Mouse (Mus musculus) thymus, postnatal 4 days (tissue): ENCODE data around the gene Nfib.

ENCODE experiments used
- DNase-seq: peaks from one replicate; pipeline ENCODE4 v3.0.0; 2021

Nfib gene

DNA sequence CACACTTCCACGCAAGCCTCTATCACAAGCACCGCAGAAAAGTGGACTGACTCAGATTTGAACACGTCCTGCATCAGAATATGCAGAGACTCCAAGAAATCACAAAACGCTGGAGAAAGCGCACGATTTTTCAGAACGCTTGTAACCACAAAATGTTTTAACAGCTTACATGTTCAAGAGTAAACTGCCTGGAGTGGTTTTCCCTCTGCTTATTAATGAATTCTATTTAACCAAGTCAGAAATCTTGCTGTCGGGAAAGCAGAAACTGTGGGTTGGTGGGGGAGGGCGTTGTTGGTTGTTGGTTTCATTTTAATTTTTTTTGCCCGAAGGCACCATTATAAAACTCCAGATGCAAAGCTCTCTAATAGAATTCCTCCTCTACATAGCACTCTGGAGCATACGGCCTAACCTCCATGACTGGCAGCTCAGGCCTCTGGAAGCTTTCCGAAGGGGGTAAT, 82.4 kb downstream of the Nfib start:
- no peak for DNase-seq

DNA sequence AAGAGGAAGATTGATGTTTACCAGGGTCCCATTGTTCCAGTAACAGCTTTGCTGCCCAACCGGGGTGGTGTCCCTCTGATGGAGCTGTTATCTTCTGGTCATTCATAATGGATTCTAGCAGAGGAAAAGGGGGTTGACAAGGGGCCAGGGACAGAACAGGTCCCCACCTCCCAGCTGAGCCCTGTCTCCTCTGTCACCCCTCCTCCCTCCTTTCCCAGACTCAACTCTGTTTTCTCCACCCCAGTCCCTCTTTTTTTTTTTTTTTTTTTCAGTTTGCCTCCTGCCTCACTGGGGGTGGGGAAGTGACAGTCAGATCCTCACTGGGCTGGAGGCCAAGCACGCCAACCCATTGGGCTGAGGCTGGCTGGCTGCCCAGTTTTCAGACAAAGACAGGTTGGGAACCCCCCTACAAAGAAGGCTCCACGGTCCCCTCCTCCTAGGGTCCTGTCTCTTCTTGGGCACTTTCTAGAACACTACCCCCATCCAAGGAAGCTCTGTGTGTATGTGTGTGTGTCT, 83.2 kb downstream of the Nfib start:
- no peak for DNase-seq

DNA sequence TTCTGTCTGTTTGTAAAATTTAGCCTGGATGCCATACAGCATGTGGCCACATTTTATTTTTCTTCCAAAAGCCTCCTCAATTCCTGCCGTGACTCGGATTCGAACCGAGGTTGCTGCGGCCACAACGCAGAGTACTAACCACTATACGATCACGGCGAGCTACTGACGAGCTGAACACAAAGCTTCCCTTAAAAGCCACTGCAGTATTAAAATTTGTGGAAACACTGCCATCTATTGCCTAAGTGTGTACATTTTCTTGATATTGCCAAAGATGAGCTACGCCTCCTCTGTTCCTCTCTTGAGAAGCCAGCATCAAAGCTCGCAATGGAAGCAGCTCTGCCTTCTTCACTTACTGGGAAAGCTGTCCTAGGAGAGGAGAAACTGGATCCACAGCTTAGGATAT, 86.0 kb downstream of the Nfib start:
- DNase-seq = no peak

DNA sequence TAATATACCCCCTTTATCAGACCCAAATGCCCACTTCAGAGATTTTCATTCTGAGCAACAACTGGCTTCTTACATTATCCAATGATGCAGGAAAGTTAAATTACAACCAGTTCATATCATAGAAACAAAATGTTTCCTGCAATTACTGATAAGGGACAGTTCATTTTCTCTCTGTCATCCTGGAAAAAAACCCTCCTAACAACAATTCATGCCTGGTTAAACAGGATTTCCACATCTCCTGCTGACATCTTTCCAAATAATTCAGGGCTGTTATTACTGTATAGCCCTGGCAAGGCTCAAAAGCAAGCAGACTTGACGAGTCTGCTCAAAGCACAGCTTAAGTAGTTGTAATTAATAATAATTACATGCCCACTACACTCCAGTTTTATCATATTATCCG, 86.5 kb downstream of the Nfib start:
- no peak for DNase-seq

DNA sequence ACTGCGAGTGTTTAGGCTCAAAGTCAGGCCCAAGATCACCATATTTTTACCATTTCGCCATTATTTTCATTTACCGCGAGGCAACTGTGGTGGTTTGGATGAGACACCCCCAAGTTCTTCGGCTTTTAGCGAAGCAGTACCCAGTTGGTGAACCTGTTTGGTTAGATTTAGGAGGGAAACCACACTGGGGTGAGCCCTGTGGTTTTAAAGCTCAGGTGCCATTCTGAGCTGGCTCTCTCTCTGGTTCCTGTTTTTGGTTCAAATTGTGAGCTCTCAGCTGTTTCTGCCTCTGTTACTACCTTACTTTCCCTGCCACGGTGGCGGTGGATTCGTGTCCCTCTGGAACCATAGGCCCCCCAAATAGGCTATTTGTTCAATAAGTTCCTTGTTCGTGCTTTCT, 88.3 kb downstream of the Nfib start:
- DNase-seq = no peak

DNA sequence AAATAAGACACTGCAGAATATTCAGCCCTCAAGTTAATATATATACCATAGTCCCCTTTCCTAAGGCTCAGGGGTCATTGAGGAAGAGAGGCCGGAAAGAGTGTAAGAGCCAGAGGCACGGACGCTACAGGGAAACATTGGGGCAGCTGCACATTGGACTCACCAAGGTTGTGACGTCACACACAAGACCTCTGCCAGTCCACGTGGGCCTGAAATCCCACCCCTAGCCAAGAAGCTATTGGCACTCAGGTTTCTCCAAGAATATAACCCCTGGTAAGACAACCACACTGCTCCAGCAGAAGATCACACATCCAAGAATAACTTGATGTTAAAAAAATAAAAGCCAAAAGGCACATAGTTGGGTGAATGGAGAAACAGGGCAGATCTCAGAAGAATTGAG, 89.8 kb downstream of the Nfib start:
- DNase-seq = no peak

DNA sequence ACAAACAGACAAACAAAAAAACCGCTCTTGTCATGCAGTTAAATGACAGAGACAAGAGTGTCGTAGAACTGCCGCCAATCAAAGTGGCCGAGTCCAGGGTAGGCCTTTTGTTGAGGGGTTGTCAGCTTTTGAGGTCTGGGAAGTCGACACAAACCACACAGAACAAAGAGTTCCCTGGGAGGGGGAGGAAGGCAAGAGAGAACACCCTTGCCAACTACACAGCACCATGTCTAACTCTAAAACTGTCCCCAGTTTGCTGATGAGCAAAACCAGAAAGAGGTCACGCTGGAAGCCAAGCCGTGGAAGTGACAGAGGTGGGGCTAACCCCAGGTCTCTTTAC, 91.1 kb downstream of the Nfib start:
- DNase-seq = no peak

DNA sequence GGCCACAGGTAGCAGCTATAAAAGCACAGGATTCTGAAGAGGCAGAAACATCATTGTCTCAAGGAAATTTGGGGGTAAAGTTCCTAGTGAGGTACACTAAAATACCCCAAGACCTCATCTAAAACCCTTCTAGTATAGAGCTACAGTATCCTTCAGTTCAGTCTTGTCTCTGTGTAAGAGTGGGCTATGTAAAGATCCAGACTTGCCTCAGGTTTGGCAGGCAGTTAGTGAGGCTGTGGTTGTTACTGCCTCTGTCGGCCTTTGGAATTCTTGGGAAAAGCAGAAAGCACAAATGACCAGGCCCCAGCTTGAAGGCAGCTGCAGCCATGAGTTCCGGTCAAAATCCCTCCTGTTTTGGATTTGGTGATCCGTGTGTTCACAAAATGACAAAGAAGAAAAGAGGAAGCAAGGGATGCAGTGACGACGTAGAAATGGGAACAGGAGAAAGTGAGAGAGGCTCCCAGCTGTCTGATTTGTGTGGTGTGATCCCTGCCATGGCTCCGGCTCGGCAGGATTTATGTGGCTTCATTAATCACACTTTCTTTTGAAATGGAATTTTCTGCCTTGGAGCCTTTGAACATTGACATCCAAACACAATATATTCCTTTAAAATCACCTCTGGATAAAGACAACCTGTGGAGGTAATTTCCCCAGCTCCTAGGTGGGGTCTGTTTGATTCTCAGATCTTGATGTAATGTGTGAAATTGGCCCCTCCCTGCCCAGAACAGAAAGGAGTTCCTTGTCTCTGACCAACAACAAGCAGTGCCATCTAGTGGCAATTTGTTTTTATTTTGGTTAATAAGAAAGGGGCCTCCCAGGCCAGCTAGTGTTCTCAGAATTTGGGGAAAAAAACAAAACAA, 91.7 kb downstream of the Nfib start:
- no peak for DNase-seq

DNA sequence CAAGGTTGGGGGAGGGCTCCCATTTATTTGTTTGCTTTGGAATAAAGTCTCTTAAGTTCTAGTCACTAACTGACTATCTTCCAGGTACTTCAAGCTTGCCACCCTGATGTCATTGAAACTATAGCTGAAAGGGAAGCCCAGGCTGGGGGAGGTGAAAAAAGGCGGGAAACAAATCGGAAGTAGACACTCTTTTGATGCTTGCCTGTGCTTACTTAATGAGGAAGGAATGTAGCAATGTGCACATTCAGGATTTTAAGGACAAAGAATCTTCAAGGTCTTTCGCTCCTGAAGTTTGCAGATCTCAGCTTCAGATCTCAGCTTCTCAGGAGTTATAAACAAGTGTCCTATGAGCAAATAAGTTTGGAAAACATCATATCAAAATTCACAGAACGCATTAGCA, 95.9 kb downstream of the Nfib start:
- no peak for DNase-seq

DNA sequence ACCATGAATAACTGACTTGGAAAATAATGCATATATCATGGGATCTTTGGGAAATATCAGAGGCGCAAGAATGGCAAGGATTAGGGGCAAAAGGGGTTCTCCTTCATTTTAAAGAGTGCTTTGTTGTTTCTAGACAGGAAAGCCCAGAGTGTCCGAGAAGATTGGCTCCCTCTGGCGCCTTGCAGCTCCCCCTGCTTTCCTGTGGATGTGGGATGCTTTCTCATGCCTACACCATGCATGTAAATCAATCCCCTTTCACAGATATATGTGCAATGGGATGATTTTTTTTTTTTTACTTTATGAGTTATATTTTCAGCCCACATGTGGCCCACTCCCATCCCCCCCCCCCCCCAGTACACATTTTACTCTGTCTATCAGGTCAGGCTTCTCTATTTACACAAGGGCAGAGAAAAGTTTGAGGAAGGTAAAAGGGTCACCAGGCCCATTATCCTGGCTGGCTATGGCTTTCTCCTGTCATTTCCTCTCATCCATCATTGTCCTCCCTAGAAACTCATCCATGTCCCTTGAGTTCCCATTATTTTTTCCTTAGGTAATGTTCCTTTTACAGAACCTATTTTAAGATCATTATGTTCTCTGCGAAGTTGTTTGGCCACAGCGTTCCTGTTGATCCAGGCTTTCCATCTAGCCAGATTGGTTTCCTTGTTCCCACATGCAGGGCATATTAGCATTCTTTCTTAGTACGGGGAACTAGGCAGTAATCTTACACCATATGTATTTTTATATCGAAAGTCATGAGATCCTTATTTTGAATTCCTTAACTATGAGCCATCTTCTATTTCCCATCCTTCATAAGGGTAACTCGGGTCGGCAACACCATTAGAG, 96.6 kb downstream of the Nfib start:
- DNase-seq = no peak

DNA sequence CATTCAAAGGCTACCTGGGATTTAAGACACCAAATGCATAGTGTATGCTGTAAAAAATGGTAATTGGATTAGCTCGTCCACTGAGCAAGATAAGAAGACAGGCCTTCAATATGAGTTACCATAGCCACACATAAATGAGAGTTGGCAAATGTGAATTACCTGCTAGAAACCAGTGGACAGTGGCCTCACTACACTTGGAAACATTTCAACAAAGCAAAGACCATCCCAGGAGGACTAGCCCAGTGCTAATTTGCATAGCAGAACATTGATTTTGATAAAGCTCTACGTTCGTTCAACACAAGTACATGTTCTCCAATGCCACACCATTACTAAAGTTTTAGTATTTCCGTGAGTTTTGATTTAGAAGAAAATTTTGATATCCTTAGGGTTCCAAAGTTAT, 98.3 kb downstream of the Nfib start:
- DNase-seq = no peak

DNA sequence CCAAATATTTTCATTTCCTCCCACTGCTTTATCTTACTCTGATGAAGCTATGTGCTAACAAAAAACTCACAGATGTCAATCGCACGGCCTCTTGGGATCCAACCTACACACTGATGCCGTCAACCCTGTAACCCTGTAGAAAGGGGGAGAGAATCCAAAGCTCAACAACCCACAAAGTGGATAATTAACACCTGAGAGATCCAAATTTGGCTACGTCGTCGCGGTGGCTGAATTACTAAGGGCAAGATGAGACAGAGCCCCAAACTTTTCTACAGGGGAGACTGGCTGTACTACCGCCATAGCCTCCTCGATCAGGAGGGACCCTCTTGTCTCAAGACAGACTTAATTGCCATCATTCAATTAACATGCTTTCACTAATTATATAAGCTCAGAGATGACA, 99.2 kb downstream of the Nfib start:
- no peak for DNase-seq

DNA sequence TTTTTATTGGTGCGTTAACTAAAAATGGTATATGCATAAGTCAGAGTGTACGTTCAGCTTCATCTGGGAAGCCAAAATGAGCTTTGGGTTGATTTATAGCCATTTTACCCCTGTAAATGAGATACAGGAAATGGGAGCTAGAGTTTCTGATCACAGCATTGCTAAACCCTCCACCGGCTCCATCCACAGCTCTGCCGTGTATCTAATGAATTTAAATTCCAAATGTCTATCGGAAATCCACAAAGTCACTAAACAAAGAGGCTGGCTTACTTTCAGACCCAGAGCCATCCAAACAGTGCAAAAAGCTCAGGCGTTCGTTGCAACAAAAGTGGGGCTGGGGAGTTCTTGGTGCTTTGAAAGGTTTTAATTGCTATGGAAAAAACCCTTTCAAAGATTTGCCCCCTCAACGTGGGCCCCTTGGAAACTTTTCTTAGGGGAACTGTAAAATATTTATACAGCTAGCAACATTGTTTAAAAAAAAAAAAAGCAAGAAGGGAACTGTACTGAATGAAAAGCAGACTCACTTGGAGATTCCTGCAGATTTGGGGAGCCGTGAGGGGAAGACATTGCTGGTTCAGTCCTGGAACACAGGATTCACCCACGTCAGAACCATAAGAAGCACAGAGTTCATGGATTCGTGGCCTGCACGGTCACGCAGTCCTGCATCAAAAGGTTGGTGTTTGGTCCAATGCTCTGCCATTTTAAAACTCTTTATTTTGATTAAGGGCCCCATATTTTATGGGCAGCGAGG, 100.3 kb downstream of the Nfib start:
- no peak for DNase-seq

DNA sequence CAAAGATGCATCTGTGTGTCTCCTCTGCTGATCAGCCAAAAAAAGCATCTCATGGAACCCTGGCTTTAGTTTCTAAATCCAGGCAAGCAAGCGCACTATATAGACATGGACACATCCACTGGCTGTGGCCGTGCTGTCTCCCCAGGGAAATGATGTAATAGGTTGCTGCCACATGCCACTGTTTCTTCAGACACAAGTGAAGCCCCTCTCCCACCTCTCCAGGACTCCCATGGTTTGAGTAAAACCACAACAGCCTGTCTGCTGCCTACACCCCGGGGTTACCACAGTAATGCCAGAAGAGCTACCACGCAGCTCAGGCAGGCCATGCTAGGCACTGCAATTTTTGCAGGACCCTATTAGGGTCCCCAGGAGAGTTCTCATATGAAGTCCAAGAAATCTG, 101.0 kb downstream of the Nfib start:
- no peak for DNase-seq

DNA sequence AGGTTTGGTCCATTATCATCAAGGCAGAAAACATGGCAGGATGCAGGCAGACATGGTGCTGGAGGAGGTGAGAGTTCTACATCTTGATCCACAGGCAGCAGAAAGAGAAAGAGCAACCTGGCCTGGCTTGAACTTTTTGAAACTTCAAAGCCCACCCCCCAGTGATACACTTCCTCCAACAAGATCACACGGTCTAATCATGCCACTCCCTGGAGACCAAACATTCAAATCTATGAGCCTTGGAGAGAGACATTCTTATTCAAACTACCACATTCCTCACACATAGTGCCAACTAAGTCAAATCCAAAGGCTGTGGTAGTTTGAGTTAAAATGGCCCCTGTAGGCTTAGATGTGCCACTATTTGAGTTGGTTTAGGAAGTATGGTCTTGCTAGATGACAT, 104.9 kb downstream of the Nfib start:
- DNase-seq = no peak

DNA sequence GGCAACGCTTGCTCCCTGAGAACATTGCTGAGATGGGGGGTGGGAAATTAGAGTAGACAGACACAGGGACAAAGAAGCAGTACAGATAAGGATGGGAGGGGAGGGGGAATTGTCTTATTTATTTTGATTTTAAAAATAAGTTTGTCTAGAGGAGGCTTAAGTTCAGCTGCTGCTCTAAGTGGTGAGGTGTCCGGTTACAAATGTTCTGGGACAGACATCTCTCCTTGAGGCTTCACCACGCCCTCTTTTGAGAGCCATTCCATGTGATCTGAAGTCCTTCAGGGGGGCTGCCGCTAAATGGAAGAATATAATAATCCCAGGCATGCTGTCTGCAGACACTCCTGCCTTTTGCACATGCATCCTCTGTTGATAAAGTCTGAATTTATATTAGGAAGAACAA, 107.1 kb downstream of the Nfib start:
- DNase-seq = no peak

DNA sequence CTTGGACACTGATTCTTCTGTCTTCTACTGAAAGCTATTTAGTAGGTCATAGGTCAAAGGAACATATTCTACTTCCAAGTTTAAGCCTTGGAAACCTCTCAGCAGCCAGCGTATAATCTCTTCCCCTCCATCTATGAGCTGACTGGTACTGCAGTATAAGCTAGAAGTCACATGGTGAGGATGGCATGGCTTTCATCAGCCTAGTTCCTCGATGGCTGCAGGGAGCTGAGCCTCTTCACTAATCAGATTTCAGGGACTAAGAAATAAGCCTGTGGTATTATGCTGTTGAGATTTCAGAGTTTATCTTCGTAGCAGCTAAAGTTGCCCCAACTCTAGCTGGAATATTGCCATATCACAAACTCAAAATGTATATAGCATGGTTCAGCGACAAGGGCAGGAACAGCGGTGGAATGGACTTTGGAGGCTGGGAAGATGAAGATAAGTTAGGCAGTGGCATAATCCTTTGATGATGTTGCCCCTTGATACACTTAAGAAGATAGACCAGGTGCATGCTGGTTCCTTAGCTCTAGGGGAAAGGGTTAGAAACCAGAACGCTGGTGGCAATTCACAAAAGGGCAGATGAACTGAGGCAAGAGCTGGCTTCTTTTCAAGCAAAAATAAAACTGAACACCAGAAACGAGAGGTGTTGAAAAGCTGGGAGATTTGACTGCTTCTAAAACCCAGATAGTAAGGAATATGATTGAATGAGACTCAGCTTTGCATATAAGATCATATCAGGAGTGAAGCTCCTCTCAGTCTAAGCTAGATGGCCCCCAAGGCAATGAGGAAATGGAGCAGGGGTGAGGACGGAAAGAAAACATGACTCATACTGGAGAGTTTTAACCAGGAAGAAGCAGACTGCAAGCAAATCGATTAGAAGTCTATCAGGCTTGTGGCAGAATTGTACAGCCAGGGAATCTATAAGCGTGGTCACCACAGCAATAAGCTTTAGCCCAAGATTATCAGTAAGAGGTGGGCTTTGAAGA, 111.6 kb downstream of the Nfib start:
- no peak for DNase-seq

DNA sequence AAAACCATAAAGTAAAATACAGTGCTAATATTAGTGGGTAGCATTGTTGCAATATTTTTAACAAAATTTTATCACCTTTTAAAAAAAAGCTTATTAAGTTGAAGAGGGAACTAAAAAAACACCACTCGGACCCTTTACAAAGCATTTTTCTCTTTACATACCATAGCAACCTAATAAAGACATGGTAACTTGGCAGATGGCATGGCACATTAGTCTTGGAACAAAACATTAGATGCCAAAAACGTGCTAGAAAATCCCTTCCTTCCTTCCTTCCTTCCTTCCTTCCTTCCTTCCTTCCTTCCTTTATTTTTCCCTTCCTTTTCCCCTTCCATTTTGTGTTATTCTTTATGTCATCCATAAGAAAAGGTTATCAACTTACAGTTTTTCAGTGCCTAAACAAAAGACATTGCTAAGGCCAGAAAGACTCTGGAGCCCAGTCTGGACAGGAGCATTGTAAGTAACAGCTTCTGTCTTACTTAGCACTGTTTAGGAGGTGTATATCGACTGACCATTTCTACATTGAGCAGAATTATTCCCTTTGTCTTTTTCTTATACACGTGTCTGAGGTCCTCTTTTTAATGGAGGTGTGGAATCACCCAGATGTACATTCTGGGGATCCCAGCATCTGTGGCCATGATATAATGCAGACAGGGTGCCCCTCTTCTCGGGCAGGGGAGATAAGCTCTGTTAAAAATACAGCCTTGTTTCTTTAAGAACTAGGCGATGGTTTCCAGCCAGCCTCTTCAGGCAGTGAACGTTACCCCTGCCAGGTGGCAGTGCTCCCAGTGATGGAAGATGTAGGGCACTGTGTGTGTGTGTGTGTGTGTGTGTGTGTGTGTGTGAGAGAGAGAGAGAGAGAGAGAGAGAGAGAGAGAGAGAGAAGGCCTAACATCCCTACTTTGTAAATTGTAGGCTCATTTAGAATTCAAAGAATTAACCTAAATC, 113.2 kb downstream of the Nfib start:
- no peak for DNase-seq

DNA sequence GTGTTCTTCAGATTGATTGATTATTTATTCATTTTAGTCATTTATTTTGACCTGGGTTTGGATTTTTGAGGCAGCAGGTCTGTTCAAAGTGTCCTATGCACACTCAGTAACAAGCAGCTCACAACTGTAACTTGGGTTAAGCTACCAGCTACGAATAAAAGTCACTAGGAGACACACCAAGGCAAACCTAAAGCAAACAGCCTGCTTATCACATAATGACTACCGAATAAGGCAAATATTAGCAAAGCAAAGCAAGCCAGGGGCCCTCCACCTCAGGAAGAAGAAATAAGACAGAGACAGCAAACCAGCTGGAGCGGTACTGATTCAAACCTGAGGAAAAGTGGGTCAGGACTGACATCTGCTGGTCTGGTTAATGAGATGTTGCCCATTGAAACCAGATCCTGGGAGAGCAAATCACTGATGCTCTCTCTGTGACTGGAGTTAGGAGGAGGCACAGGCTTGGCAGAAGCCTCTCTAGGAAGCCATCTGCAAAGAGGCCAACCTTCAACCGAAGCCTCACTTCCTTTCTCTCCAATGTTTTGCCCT, 116.1 kb downstream of the Nfib start:
- no peak for DNase-seq

DNA sequence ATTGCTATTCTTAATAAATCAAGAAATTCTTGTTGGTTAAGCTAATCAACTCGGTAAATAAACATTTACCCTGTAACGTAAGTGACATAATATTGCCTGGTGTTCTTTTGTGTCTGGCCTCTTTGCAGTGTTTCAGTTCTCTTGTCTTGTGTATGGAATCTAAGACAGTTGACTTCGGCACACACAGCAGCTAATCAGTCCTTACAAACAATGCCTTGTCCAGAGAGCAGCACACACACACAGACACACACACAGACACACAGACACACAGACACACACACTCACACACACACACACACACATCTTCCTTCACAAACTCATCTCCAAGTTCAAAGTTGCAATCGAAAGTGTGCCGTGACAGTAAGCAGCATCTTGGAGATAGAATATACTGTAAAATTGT, 116.8 kb downstream of the Nfib start:
- no peak for DNase-seq
